Mouse (Mus musculus) forebrain, embryonic 12.5 days (tissue): ENCODE measurements around the gene Ranbp1. TPM values are rescaled to one million over a fixed set of nuclear protein-coding genes. Genes with fewer than 3 reads are reported as not detected.

Source experiments
- ATAC-seq: fragments of 200-750 bp; cut with Nextera tagmentation; 2 replicates; pipeline ENCODE4 v1.8.0; 2017; ENCODE audit warnings: moderate TSS enrichment; ENCODE audit not compliant: low FRiP score
- H3K27ac ChIP-seq: fragments of 300-500 bp; sonication (generic); 2 replicates; pipeline ENCODE4 v1.5.1; 2016; ENCODE audit warnings: mild to moderate bottlenecking
- H3K27me3 ChIP-seq: fragments of 300-500 bp; sonication (generic); 2 replicates; pipeline ENCODE4 v1.6.1; 2016; ENCODE audit warnings: mild to moderate bottlenecking
- H3K36me3 ChIP-seq: fragments of 300-500 bp; sonication (generic); replicated peaks from 2 replicates; pipeline ENCODE4 v1.6.1; 2016; ENCODE audit warnings: mild to moderate bottlenecking
- H3K4me1 ChIP-seq: fragments of 300-500 bp; sonication (generic); 2 replicates; pipeline ENCODE4 v1.6.1; 2016
- H3K4me2 ChIP-seq: fragments of 300-500 bp; sonication (generic); 2 replicates; pipeline ENCODE4 v1.6.1; 2016; ENCODE audit warnings: mild to moderate bottlenecking, moderate library complexity
- H3K4me3 ChIP-seq: fragments of 300-500 bp; sonication (generic); replicated peaks from 2 replicates; pipeline ENCODE4 v1.5.1; 2016; ENCODE audit warnings: mild to moderate bottlenecking
- H3K9ac ChIP-seq: fragments of 300-500 bp; sonication (generic); 2 replicates; pipeline ENCODE4 v1.6.1; 2016; ENCODE audit warnings: mild to moderate bottlenecking
- H3K9me3 ChIP-seq: fragments of 300-500 bp; sonication (generic); 2 replicates; pipeline ENCODE4 v1.6.1; 2016
- WGBS: fragments of 180-500 bp; shearing (Covaris S2); methylation state at CpG from one replicate; pipeline ENCODE4 v1.1.7; 2016; 5-methylcytosine and 5-hydroxymethylcytosine counted together
- polyA plus RNA-seq: library from polyadenylated mRNA; unstranded; fragments of >200 nt; fragmentation: Nextera tagmentation; extraction: Ambion mirVana; gene quantifications from 2 replicates; pipeline ENCODE4 v1.2.1, GENCODE M21; 2016

Gene Ranbp1
- polyA plus RNA-seq, 1 experiment from 2014 or later = 983 TPM

GRCm38 (mm10) chr16:18217579-18217978, 31.0 kb downstream of the Ranbp1 start, which contains the start of gene Ccdc188:
Ccdc188 (plus strand) TSS chr16:18217879.
- peaks cover 55% of the 10 kb centered on the region for H3K4me1 ChIP-seq
- no peak for ATAC-seq
- H3K27me3 ChIP-seq = no peaks in the 10 kb centered on the region
- no peak within 1 kb of the TSS; the same call in 1 of the 2 replicates for H3K9ac ChIP-seq
- H3K9me3 ChIP-seq = no peaks in the 10 kb centered on the region
- 79% methylated on average over 4 of the region's 4 CpGs for WGBS
- H3K27ac ChIP-seq = no peak within 1 kb of the TSS
- peaks cover 15% of the 10 kb centered on the region for H3K36me3 ChIP-seq
- no peak within 1 kb of the TSS for H3K4me3 ChIP-seq
- H3K4me2 ChIP-seq = no peak within 1 kb of the TSS

DNA sequence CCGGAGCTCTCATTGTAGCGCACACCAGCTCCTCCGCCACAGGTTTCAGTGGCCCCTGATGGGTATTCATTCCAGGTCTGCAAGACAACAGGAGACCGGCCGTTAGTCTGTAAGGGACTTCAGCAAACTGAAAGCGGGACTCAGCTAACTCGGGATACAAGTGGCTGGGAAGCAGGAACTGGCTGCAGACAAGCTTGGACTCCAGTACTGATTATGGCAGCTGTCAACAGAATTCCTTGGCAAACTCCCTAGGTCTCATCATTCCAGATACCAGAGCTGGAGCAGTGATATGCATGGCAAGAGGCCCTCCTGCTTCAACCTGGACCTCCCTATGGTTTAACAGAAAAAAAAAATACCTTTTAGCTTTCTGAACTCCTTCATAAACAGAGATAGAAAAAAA, 33.7 kb downstream of the Ranbp1 start:
- H3K36me3 ChIP-seq = no peaks in the 10 kb centered on the region
- peaks cover 54% of the 10 kb centered on the region for H3K4me1 ChIP-seq
- peak overlapping the region; percentile 13 for H3K4me3 ChIP-seq
- peak overlapping the region; percentile 88 for H3K27ac ChIP-seq
- H3K9ac ChIP-seq = peak overlapping the region; percentile 48
- WGBS = 58% methylated on average over 7 of the region's 7 CpGs
- peak overlapping the region; percentile 46 for H3K4me2 ChIP-seq
- H3K27me3 ChIP-seq = 0 out of 2 replicates have a peak, but pooled peaks cover 6% of the 10 kb centered on the region
- no peaks in the 10 kb centered on the region for H3K9me3 ChIP-seq
- no peak for ATAC-seq

DNA sequence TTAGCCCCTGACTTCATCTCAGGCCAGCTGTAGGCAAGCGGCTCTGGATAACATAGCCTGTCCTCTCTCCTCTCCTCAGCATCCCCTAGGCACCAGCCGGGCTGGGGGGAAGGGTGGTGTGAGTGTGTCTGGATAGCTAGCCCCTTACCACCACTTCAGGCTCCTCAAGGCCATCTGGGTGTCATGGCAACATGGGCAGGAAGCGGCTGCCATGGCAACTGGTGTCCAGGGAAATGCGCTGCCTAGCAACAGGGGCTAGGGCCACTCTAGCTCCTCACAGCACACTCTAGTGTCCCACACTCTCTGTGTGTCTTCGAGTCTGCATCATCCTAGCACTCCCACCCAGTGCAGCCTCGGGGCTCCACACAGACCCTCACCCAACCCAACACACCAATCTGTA, 34.8 kb downstream of the Ranbp1 start:
- 15% methylated on average over 6 of the region's 6 CpGs for WGBS
- ATAC-seq = peak; percentile 93
- H3K4me3 ChIP-seq = peak overlapping the region; percentile 13
- peaks cover 50% of the 10 kb centered on the region for H3K4me1 ChIP-seq
- H3K27me3 ChIP-seq = 0 out of 2 replicates have a peak, but pooled peaks cover 8% of the 10 kb centered on the region
- no peaks in the 10 kb centered on the region for H3K36me3 ChIP-seq
- H3K4me2 ChIP-seq = peak overlapping the region; percentile 46
- peak overlapping the region; percentile 48 for H3K9ac ChIP-seq
- H3K9me3 ChIP-seq = no peaks in the 10 kb centered on the region
- peak overlapping the region; percentile 88 for H3K27ac ChIP-seq

DNA sequence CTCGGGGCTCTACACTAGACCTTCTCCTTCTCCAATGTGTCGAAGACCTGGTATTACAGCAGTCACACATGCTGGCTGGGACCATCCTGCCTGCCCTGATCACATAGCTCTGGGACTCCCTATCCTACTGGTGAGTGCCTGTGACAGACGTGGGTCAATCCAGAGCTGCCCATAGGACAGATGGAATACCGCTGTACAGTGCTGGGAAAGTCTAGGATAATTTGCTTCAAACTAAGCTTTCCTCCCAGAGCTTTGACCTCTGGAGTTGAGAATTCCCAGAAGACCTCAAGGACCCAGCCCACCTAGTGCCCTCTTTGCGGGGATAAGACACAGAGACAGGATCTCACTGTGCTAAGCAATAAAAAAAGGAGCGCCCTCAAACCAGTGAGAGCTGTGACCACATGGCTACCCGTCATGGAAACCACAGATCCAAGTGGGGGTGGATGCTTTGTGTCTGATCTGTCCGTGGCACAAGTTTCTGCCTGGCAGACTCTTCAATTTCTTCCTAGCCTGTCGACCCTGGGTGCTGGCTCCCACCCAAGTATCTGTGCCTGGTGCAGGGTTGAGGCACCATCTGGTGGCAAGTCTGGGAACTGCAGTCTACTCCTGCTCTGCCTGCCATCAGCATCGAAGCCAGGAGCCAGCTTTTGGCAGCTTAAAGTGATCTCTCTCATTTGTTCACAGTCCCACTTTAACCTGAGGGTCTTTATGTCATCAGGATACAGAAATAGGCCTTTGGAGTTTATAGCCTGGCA, 36.9 kb downstream of the Ranbp1 start:
- no peak overlapping the region for H3K4me2 ChIP-seq
- 48% methylated on average over 10 of the region's 10 CpGs for WGBS
- H3K36me3 ChIP-seq = no peaks in the 10 kb centered on the region
- H3K27ac ChIP-seq = no peak overlapping the region
- H3K27me3 ChIP-seq = peaks cover 8% of the 10 kb centered on the region; the same call in 1 of the 2 replicates
- peak; percentile 25; the same call in 1 of the 2 replicates for ATAC-seq
- no peak overlapping the region for H3K4me3 ChIP-seq
- no peaks in the 10 kb centered on the region for H3K9me3 ChIP-seq
- H3K4me1 ChIP-seq = peaks cover 45% of the 10 kb centered on the region
- no peak overlapping the region for H3K9ac ChIP-seq

- Histone ChIP-seq H3K9me3 (no peaks in the 10 kb centered on the region), H3K9ac (no peak overlapping the region), H3K36me3 (no peaks in the 10 kb centered on the region), H3K4me3 (no peak overlapping the region), H3K4me2 (no peak overlapping the region), H3K4me1 (peaks cover 39% of the 10 kb centered on the region), H3K27me3 (peaks cover 8% of the 10 kb centered on the region; the same call in 1 of the 2 replicates), H3K27ac (no peak overlapping the region)
- no peak for ATAC-seq
- WGBS = 26% methylated on average over 8 of the region's 8 CpGs
Measured at GRCm38 (mm10) chr16:18210701-18211416, 37.7 kb downstream of the Ranbp1 start.

GRCm38 (mm10) chr16:18203430-18204091, 45.0 kb downstream of the Ranbp1 start:
- no peak for ATAC-seq
- WGBS = 67% methylated on average over 7 of the region's 7 CpGs
- no peaks in the 10 kb centered on the region for H3K9me3 ChIP-seq
- H3K4me2 ChIP-seq = no peak overlapping the region
- H3K4me3 ChIP-seq = no peak overlapping the region
- H3K4me1 ChIP-seq = peaks cover 28% of the 10 kb centered on the region
- H3K9ac ChIP-seq = no peak overlapping the region
- H3K27me3 ChIP-seq = no peaks in the 10 kb centered on the region; the same call in 1 of the 2 replicates
- no peaks in the 10 kb centered on the region for H3K36me3 ChIP-seq
- H3K27ac ChIP-seq = no peak overlapping the region

GRCm38 (mm10) chr16:18202061-18202460, 46.5 kb downstream of the Ranbp1 start:
- no peaks in the 10 kb centered on the region for H3K27me3 ChIP-seq
- 88% methylated on average over 1 of the region's 1 CpGs for WGBS

GRCm38 (mm10) chr16:18201620-18202019, 46.9 kb downstream of the Ranbp1 start:
- H3K4me2 ChIP-seq = no peak overlapping the region
- 64% methylated on average over 1 of the region's 1 CpGs for WGBS
- peaks cover 42% of the 10 kb centered on the region for H3K4me1 ChIP-seq
- no peak overlapping the region for H3K9ac ChIP-seq
- no peaks in the 10 kb centered on the region for H3K36me3 ChIP-seq
- ATAC-seq = no peak
- H3K27ac ChIP-seq = no peak overlapping the region
- no peaks in the 10 kb centered on the region for H3K9me3 ChIP-seq
- no peaks in the 10 kb centered on the region for H3K27me3 ChIP-seq
- H3K4me3 ChIP-seq = no peak overlapping the region

More at GRCm38 (mm10) chr16:18202061-18202460, 46.5 kb downstream of the Ranbp1 start:
- ATAC-seq = no peak
- H3K4me1 ChIP-seq = peaks cover 38% of the 10 kb centered on the region
- H3K36me3 ChIP-seq = no peaks in the 10 kb centered on the region
- H3K4me3 ChIP-seq = no peak overlapping the region
- no peak overlapping the region for H3K9ac ChIP-seq
- no peaks in the 10 kb centered on the region for H3K9me3 ChIP-seq
- H3K27ac ChIP-seq = no peak overlapping the region
- no peak overlapping the region for H3K4me2 ChIP-seq

DNA sequence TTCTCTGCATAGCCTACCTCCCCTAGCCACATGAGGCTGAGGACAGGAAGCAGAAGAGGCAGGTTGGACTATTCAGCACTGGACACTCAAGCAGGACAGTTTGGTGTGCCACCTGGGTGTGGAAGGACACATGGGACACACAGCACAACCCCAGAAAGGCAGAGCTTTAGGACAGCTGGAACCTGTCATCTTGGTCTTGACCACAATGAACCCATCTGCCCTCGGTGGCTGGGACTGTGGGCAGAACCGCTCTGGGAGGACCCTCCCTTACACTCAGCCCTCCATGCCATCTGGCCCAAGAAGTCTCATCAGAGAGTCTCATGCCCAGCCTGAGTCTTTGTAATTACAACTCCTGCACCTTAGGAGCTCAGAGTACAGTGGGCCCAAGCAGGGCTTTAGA, 48.5 kb downstream of the Ranbp1 start:
- Histone ChIP-seq H3K9me3 (no peaks in the 10 kb centered on the region), H3K27ac (no peak overlapping the region), H3K4me3 (no peak overlapping the region)

GRCm38 (mm10) chr16:18198365-18199098, 50.0 kb downstream of the Ranbp1 start:
- Histone ChIP-seq H3K4me2 (no peak overlapping the region), H3K27ac (peak overlapping the region; percentile 68), H3K9ac (no peak overlapping the region), H3K4me3 (no peak overlapping the region), H3K36me3 (no peaks in the 10 kb centered on the region), H3K27me3 (no peaks in the 10 kb centered on the region), H3K4me1 (peaks cover 54% of the 10 kb centered on the region), H3K9me3 (no peaks in the 10 kb centered on the region)
- 59% methylated on average over 10 of the region's 10 CpGs for WGBS
- ATAC-seq = peak; percentile 45; the same call in 1 of the 2 replicates

More for the DNA sequence above, 48.5 kb downstream of the Ranbp1 start:
- Histone ChIP-seq H3K4me2 (no peak overlapping the region), H3K36me3 (no peaks in the 10 kb centered on the region), H3K9ac (no peak overlapping the region), H3K27me3 (no peaks in the 10 kb centered on the region), H3K4me1 (peaks cover 45% of the 10 kb centered on the region)
- no peak for ATAC-seq
- WGBS = 92% methylated on average over 2 of the region's 2 CpGs

- no peak for ATAC-seq
- Histone ChIP-seq H3K9me3 (no peaks in the 10 kb centered on the region), H3K27ac (peak overlapping the region; percentile 68; the same call in 1 of the 2 replicates), H3K27me3 (no peaks in the 10 kb centered on the region), H3K4me1 (peaks cover 51% of the 10 kb centered on the region), H3K36me3 (no peaks in the 10 kb centered on the region), H3K4me3 (no peak overlapping the region), H3K4me2 (no peak overlapping the region), H3K9ac (no peak overlapping the region)
- WGBS = 85% methylated on average over 6 of the region's 6 CpGs
Measured at GRCm38 (mm10) chr16:18197881-18198280, 50.7 kb downstream of the Ranbp1 start.
